Mouse (Mus musculus): Measurements from ENCODE around the gene Wrnip1. TPM values are rescaled to one million over a fixed set of nuclear protein-coding genes. Genes with fewer than 3 reads are reported as not detected.

Wrnip1 gene
- 10 to 100 TPM; 60.6 to 61.5 TPM for total RNA-seq (2021)

DNA sequence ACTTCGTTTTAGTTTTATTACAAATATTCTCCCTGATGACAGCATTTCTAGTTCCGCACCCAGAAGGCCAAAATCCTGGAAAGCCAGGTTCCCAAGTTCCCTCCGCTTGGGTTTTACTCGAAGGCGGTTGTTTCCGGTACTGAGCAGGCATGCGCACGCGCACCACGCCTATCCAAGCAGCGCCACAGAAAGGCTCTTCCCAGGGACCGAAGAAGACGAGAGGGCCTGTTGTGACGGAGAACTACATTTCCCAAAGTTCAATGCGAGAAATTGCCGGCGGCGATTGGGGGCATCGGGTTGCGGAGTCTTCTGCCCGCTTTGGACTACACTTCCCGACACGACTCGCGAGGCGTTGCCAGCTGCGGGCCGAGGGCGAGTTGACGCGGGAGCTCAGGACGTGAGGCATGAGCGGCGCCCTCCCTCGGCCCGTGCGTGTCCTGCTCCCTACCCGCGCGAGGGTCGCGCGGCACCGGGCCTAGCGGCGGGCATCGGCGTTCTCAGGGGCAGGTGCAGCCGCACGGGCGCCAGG lies at the start of gene Wrnip1:
TSS of gene Wrnip1 (plus strand) at position 346 of the 529 bp plus-strand sequence.
- peak; percentile 96 to 98 for DNase-seq

DNA sequence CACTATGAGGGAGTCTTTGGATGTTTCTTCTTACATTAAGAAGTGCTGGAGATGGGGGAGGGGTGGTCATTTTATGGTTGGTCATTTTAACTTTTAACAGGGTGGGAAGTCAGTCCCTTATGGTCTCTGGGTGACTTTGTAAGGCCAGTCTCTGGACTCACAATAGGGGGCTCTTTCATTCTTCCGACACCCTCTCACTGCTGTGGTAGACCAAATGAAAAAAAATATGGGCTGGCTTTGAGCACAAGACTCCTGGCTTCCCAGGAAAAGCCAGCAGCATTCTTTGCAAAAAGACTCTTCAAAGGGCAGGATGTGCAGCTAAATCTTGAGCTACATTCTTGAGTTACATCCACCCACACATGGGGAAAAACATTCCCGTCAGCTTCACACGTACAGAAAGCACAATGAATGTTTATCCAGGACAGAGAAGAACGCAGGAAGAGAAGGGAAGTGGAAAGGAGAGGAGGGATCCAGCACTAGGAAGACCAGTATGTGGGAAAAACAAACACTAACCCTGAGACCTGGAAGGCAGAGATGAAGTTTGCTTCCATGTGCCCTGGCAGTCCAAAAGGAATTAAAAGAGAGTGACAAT lies 49.7 kb upstream of the Wrnip1 start:
- no peak for DNase-seq

DNA sequence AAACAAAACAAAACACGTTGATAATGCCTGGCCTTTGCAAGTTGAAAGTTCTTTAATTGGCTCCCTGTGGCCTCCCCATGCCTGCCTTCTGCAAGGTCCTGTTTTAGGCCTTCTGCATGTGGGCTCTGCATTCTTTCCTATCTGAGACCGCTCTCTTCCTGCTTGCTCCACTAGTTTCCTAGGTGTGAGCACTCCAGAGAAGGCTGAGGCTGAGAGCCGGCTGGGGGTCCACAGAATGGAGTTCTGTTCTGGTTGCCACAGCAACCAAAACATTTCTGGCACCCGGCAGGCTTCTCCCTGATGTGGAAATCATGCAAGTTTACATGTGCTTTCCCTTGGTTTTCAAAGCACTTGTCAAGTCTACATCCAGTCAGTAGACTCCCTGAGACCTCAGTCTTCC lies 42.8 kb upstream of the Wrnip1 start:
- DNase-seq = no peak

DNA sequence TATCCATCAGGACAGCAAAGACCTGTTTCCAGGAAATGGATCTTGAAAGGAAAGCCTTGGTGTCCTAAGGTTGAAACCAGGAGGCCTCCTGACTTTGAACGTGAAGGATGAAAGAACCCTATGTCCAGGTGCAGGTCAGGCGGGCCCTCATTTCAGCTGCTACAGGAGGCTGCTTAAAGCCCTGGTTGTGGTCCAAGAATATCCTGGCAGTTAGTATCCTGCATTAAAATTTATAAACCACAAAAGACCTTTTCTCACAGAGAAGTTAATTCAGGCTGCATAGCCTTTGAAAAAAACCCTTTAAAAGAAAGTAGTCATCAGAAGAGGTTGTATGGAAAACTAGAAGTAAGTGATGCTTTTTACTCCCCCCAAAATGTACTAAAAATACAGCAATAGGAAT lies 41.0 kb upstream of the Wrnip1 start:
- DNase-seq = no peak

DNA sequence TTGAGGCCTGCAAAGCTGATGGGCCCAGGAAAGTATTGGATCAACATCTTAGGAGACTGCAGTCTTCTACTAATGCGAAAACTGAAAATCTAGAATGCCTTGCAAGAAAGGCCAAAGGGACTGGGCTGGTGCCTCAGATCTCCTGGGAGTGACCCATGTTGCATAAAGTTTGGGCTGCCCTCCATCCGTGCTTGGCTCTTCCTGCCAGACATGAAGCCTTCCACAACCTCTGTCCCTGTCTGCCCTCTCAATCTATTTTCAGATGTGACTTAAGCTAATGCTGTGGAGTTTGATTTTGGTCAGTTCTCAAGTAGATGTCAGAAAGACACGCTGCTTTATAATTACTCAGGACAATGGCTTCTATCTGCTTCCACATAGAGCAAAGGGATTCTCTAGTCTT lies 38.7 kb upstream of the Wrnip1 start:
- DNase-seq = no peak

DNA sequence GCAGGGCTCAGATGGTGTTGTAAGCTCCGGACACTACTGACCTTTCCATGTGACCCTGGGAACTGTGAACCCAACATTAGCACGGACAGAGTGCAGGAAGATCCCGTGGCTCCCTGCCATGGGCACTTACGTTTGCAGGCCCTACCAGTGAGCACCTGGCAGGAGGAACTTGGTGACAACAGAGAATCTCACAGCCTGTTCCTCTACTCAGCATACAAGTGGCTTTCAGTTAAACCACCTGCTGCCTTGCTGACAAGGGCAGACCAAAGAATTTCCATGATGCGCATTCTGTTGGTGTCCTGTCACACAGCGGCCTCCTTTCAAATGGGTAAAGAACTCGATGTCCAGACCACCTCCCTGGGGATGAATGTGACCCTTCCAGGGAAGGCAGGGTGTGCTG lies 37.4 kb upstream of the Wrnip1 start:
- DNase-seq = no peak

DNA sequence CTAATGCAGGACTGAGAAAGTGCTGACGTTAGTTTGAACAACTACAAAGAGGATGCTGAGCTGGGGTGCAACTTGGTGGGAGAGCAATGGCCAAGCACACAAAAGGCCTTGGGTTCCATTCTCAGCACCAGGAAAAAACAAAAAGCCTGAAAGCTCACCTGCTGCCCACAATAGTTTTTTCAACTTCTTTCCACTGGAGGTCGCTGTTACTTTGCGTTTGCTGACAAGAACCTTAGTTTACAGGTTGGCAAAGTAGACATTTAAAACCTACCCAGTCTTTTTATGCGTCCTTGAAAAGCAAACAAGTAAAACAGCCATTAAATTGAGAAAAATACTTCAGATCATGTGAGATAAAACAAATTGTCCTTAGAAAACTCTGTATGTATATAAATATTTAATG lies 33.7 kb upstream of the Wrnip1 start:
- DNase-seq = no peak

DNA sequence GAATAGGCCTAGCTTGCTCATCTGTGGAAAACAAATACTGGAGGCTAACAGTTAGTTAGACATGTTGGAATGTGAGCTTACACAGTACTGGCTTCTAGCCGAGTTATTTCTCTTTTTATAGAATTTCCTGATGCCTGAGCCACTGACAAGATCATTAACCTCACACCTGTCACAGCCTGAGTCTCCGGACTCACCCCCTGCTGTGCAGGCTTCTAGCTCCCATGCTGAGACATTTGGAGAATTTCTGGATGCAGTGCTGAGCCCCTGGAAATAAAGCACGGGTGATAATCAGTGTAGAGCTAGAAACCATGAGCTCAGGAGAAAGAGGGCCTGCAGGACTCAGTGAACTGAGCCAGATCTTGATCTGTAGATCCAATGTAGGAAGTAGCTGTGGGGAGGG lies 31.9 kb upstream of the Wrnip1 start:
- DNase-seq = no peak

DNA sequence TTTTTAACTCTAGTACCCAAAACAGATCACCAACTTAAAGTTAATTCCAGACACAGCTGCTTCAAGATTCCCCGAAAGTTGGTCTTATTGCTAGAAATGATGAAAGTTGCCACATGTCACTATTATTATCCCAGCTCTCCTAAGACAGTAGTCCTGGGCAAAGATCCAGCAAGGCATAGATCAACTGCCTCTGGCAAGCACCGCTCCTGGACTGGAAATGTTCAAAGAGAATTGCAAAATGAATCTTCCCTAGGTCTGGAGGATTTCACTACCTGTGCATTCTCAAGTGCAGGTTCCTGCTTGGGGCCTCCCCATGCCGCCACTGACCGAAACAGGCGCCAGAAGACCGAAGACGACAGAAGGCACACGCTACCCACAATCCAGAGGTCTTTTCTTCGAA lies 25.9 kb upstream of the Wrnip1 start:
- DNase-seq = no peak

DNA sequence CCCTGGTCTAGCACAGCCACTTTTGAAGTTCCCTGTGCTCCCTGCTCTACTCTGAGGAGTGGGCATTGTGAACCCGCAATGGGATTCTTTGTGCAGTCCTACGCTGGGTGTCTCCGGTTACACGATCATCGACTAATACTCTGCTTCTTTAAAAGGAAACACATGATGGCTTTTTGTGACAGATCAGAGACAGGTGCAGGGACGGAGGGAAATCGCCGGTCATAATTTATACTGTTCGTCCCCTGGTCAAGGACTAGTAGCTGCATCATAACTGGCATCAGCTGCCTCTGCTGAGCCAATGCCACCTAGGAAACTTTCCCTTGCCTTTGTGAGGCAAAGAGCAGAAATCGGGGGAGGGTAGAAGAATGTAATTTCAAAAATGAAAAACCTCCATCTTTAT lies 25.5 kb upstream of the Wrnip1 start:
- DNase-seq = no peak

DNA sequence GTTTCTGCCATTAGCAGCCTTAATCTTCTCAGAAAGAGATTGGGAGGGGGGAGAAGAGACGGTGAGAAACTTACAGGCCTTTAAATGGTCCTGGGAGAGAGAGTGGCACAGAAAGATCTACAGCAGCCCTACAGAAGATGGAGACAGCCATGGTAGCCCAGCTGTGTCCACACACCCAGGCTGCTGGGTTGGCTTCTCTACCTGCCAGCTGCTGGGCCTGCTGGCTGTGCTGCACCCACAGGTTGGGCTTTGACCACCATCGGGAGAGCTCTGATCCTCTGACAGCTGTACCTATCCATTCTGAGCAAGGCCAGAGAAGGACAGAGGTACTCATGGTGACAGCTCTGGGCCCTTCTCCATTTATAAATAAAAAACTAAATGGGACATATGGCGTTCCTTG lies 23.0 kb upstream of the Wrnip1 start:
- no peak for DNase-seq

DNA sequence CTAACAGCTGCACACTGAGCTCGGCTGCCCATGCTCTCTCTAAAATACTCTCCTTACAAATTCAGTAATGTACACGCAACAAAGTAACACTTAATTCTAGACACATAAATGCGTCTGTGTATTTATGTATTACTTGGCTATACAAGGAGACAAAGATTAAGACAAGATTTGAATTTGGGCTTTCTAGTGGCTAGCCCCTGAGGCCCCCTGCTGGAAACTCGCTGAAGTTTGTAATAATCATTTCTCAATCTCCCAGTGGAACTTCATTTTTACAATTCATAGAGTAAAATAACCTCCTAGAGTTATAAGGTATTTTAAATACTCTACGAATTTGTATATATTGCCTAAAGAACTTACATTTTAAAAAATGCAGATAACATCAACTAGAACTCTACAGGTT lies 18.8 kb upstream of the Wrnip1 start:
- no peak for DNase-seq

DNA sequence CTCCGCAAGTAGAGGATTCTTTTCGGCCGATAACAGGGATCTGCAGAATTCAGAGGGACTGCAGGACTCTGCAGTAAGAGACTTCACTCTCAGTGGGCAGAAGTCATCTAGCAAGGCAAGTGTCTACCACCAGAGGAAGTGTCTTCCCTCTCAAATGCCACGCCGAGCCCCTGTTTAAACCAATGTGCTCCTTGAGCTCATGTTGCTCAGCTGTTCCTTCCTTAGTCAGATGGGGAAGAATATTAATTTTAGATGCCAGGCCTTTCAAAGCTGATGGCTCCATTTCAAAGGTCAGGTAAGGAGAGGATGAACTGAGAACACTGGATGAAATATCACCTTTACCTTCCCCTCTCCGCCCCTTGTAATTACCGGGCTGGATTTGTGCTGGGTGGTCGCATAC lies 18.0 kb upstream of the Wrnip1 start, which contains the start of gene Mylk4:
TSS of gene Mylk4 (minus strand) at position 139 of the 400 bp plus-strand sequence.
- no peak for DNase-seq

DNA sequence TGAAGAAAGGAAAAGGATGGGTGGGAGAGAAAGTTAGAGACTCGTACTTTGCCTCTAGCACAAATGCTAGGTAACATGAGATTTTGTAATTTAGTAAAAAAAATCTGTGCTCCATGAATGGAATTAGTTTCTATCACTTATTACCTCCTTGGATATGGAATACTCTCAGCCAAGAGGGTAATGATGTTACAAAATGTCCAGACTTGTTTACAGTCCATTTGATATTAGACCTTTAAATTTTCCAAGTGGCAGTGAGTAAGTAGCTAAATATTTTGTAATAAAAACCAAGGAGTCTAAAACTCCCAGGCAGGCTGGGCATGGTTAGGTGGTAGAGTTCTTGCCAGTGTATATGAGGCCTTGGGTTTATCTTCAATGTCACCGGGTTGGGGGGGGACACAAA lies 14.3 kb upstream of the Wrnip1 start:
- no peak for DNase-seq

DNA sequence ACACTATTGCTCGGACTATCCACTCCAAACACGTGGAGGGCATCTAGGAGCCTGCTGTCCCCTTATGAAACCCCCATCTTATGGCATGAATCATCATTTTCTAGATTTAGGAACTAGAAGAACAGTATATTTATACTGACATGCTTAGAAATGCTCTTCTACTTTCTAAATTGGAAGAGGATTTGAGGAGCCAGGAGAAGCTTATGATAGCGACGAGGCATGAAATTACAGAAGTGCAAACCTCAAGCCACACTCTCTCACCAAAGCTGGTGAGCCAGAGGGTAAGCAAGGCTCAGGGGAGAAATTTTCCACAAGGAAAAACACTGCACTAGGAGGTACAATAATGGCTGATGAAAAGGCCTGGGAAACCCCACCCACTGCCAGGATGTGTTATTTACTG lies 12.1 kb upstream of the Wrnip1 start:
- DNase-seq = no peak

DNA sequence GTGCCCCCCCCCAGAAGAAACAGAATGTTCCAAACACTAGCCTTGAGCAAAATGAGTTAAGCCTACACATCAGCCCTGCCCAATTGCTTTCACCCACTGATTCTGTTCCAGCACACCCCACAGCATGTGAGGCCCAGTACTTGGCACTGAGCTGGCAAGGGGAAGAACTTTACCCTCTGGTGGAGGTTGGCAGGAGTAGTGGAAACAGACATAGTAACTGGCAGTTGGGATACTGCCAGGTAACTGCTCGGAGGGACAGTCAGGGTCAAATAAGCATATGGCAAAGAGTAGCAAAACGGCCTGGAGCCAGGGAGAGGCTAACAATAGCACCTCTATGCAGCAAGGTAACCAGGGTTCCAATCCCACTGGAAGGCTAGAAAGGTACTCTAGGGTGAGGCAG lies 7.2 kb upstream of the Wrnip1 start:
- no peak for DNase-seq

DNA sequence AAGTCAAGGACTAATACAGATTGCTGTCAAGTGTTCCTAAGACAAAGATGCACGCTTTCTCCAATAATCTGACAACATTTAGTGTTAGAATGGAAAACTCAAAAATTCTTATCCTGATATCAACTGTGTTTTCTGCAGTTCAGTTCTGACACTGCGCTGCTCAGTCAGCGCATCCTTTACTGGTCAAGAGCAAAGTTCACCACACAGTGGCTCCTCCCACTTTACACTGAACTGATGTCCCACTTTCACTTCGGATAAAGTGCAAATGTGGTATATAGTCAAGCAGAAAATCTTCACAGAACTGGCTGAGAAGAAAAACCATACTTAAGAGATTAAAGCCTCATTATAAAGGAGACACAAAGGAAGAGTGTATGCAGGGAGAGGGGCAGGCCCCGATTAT lies 6.7 kb upstream of the Wrnip1 start:
- no peak for DNase-seq

DNA sequence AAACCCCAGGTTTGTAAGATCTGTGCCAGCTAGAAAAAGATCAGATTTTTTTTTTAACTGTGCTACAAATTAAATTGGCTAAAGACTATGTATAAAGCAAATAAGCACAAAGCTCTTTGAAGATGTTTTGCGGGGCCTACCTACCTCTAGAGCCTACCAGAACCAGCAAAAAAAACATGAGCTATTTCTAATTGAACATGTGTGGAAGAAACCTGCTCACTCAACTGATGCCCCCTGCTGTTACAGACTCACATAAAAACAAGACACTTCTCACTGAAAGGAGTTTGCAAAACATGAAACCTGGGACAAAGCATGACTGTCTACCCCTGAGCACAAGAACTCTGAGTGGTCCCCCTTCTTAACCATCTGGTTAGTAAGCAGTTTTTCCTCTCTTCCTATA lies 4.8 kb upstream of the Wrnip1 start:
- DNase-seq = no peak

DNA sequence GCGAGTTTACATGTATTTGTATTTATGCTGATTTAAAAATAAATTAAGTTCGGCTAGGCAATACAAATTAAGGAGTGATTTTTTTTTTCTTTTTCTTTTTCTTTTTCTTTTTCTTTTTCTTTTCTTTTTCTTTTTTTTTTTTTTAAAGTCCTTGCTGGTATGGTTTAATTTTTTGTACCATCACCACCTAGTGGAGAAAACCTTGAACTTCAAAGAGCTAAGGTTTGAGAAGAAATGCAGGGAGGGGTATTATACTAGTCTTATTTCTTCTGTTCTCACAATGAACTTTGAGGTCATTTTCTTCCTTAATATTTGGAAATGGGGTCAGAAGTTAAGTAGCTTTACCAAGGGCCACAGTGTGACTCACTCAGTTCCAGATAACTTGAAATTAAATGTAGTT lies 2.7 kb upstream of the Wrnip1 start:
- DNase-seq = no peak

DNA sequence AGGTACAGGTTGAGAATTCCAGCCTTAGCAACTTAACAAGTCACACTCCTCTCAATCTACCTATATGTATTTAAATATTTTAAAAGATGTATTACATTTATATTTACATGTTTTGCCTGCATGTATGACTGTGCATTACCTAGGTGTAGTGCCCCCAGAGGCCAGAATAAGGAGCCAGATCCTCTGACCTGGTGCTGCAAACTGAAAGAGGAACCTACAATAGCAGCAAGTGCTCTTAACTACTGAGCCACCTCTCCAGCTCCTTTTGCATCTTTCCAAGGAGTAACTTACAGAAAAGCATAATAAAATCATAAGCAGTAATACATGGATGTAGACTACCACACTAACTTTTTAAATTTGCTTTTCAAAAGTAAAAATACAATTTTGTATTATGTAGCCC lies 979 bp upstream of the Wrnip1 start:
- no peak for DNase-seq

DNA sequence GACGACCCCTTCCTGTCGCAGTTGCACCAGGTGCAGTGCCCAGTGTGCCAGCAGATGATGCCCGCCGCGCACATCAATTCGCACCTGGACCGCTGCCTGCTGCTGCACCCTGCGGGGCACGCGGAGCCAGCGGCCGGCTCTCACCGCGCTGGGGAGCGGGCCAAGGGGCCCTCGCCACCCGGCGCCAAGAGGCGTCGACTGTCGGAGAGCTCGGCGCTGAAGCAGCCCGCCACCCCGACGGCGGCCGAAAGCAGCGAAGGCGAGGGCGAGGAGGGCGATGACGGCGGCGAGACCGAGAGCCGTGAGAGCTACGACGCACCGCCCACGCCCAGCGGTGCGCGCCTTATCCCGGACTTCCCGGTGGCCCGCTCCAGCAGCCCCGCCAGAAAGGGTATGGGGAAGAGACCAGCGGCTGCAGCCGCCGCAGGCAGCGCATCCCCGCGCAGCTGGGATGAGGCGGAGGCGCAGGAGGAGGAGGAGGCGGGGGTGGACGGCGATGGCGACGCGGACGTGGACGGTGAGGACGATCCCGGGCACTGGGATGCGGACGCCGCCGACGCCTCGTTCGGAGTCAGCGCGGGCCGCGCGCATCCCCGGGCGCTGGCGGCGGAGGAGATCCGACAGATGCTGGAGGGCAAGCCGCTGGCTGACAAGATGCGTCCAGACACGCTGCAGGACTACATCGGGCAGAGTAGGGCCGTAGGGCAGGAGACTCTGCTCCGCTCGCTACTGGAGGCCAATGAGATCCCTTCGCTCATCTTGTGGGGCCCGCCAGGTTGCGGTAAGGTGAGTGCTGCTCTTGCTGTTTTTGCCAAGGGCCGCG lies 632 bp downstream of the Wrnip1 start, which contains the start of gene D930007J09Rik:
TSS of gene D930007J09Rik (minus strand) at position 591 of the 823 bp plus-strand sequence.
- DNase-seq = peak; percentile 51 to 61

DNA sequence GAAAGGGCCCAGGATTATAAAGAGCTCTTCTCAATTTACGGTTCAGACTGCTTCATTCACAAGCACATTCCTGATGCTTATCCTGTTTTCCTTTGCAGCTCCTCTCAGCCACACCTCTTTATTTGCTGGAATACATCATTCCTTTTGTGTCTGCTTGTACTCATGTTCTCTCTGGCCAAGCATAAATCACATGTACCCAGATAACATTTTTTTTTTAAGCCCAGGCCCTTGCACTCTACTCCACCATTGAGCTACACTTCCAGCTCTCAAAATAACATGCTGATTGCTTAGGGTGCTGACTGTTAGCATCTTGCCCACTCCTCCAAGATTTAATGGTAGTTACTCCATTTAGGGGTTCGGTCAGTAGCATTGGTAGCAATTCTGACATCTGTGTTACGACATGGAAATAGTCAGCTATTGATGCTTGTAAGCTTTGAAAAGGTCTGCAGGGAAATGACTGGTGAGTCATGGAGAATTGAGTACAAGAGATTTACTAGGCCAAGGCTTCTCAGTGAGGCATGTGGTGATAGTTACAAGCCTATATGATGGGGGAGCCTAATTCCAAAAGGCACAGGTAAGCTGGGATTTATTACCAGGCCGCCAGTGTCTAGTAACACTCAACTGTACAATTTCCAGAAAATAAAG lies 2.0 kb downstream of the Wrnip1 start:
- DNase-seq = no peak

DNA sequence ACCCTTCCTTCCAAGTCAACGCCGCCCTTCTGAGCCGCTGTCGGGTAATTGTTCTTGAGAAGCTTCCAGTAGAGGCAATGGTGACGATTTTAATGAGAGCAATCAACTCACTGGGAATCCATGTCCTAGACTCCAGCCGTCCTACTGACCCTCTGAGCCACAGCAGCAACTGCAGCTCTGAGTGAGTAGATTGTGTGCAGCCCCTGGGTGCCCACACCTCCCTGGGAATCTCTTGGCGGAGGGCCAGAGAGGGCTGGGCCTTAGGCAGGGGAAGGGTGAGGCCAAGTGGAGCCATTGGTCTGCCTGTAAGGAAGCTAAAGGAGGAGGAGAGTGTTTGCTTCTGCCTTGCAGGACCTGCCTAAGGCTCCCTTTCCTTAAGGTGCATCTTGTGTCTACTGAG lies 5.0 kb downstream of the Wrnip1 start:
- no peak for DNase-seq

DNA sequence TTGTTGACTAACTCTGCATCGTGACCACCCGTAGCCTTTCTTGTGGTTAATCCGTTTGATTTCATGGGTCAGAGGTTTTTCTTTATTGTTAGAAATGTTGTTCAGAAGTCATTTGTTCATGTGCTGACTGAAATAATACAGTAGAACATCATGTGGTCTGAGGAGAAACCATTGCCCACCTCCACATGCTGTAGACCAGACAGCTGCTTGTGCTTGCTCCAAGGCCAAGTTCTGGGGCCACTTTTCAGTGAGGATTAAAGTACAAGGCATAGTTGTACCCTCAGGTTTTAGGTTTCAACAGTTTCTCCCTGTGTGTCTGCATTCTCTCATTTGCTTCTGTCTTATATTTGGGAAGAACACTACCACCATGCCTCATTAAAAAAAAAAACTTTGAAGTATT lies 5.8 kb downstream of the Wrnip1 start:
- no peak for DNase-seq
